Mouse (Mus musculus): Measurements from ENCODE around the gene Dlst. TPM values are rescaled to one million over a fixed set of nuclear protein-coding genes. Genes with fewer than 3 reads are reported as not detected.

Dlst gene
- polyA plus RNA-seq, 1 experiment, result 88.7 TPM

GRCm38 (mm10) chr12:85144821-85145220 is 34.2 kb downstream of the Dlst start:
- no peak for TF ChIP-seq CTCF (IDR thresholded peaks at IDR 0.05; ENCODE audit: insufficient read depth, low read length)
- no peak for TF ChIP-seq POLR2A (IDR thresholded peaks at IDR 0.05; ENCODE audit: borderline replicate concordance, extremely low read depth, low read depth, low read length)
- 95% methylated on average over 4 of the region's 4 CpGs for WGBS
- no peak for DNase-seq
- Histone ChIP-seq H3K4me3 (replicated peaks; ENCODE audit: extremely low read depth, low read depth, low read length) (no peak overlapping the region), H3K4me1 (ENCODE audit: control insufficient read depth, insufficient read depth, low read length) (no peaks in the 10 kb centered on the region)

GRCm38 (mm10) chr12:85145630-85146029 is 35.0 kb downstream of the Dlst start:
- H3K4me1 ChIP-seq (ENCODE audit: control insufficient read depth, insufficient read depth, low read length), result no peaks in the 10 kb centered on the region; the same call in 1 of the 2 replicates
- no peak for DNase-seq
- 68% methylated on average over 9 of the region's 9 CpGs for WGBS
- no peak for TF ChIP-seq POLR2A (IDR thresholded peaks at IDR 0.05; ENCODE audit: borderline replicate concordance, extremely low read depth, low read depth, low read length)
- H3K4me3 ChIP-seq (replicated peaks; ENCODE audit: extremely low read depth, low read depth, low read length), result no peak overlapping the region

GRCm38 (mm10) chr12:85146355-85146754 is 35.7 kb downstream of the Dlst start:
- 26% methylated on average over 9 of the region's 11 CpGs for WGBS
- DNase-seq, result no peak

GRCm38 (mm10) chr12:85146881-85147280 is 36.2 kb downstream of the Dlst start:
- Histone ChIP-seq H3K4me1 (ENCODE audit: control insufficient read depth, insufficient read depth, low read length) (peaks cover 4% of the 10 kb centered on the region; the same call in 1 of the 2 replicates), H3K4me3 (replicated peaks; ENCODE audit: extremely low read depth, low read depth, low read length) (no peak overlapping the region)
- WGBS, result 83% methylated on average over 9 of the region's 9 CpGs
- no peak for TF ChIP-seq POLR2A (IDR thresholded peaks at IDR 0.05; ENCODE audit: borderline replicate concordance, extremely low read depth, low read depth, low read length)
- TF ChIP-seq CTCF (IDR thresholded peaks at IDR 0.05; ENCODE audit: insufficient read depth, low read length), result no peak
- no peak for DNase-seq

More at GRCm38 (mm10) chr12:85146355-85146754, 35.7 kb downstream of the Dlst start:
- TF ChIP-seq CTCF (IDR thresholded peaks at IDR 0.05; ENCODE audit: insufficient read depth, low read length) (no peak), POLR2A (IDR thresholded peaks at IDR 0.05; ENCODE audit: borderline replicate concordance, extremely low read depth, low read depth, low read length) (no peak)
- Histone ChIP-seq H3K4me3 (replicated peaks; ENCODE audit: extremely low read depth, low read depth, low read length) (no peak overlapping the region), H3K4me1 (ENCODE audit: control insufficient read depth, insufficient read depth, low read length) (peaks cover 4% of the 10 kb centered on the region; the same call in 1 of the 2 replicates)

GRCm38 (mm10) chr12:85150321-85151001 is 39.8 kb downstream of the Dlst start:
- TF ChIP-seq POLR2A (IDR thresholded peaks at IDR 0.05; ENCODE audit: borderline replicate concordance, extremely low read depth, low read depth, low read length), result no peak
- no peak for TF ChIP-seq CTCF (IDR thresholded peaks at IDR 0.05; ENCODE audit: insufficient read depth, low read length)
- Histone ChIP-seq H3K4me3 (replicated peaks; ENCODE audit: extremely low read depth, low read depth, low read length) (peak overlapping the region; percentile 22), H3K4me1 (ENCODE audit: control insufficient read depth, insufficient read depth, low read length) (peaks cover 4% of the 10 kb centered on the region; the same call in 1 of the 2 replicates)
- no peak for DNase-seq
- WGBS, result 19% methylated on average over 20 of the region's 20 CpGs

- Histone ChIP-seq H3K4me1 (ENCODE audit: control insufficient read depth, insufficient read depth, low read length) (peaks cover 4% of the 10 kb centered on the region; the same call in 1 of the 2 replicates), H3K4me3 (replicated peaks; ENCODE audit: extremely low read depth, low read depth, low read length) (peak within 1 kb of the TSS; percentile 22)
- DNase-seq, result no peak
- 18% methylated on average over 28 of the region's 28 CpGs for WGBS
- TF ChIP-seq POLR2A (IDR thresholded peaks at IDR 0.05; ENCODE audit: borderline replicate concordance, extremely low read depth, low read depth, low read length), result no peak
- no peak for TF ChIP-seq CTCF (IDR thresholded peaks at IDR 0.05; ENCODE audit: insufficient read depth, low read length)
These were observed 40.6 kb downstream of the Dlst start, which contains the start of gene Rps6kl1 for GRCm38 (mm10) chr12:85151002-85151774. Rps6kl1 (minus strand) TSS chr12:85151264.

GRCm38 (mm10) chr12:85153011-85153410 is 42.4 kb downstream of the Dlst start:
- no peak for TF ChIP-seq CTCF (IDR thresholded peaks at IDR 0.05; ENCODE audit: insufficient read depth, low read length)
- no peak for TF ChIP-seq POLR2A (IDR thresholded peaks at IDR 0.05; ENCODE audit: borderline replicate concordance, extremely low read depth, low read depth, low read length)
- no peak for DNase-seq
- peaks cover 4% of the 10 kb centered on the region; the same call in 1 of the 2 replicates for H3K4me1 ChIP-seq (ENCODE audit: control insufficient read depth, insufficient read depth, low read length)
- 50% methylated on average over 3 of the region's 3 CpGs for WGBS
- no peak overlapping the region for H3K4me3 ChIP-seq (replicated peaks; ENCODE audit: extremely low read depth, low read depth, low read length)

- no peak for DNase-seq
These were observed 45.7 kb downstream of the Dlst start for GRCm38 (mm10) chr12:85156324-85156723.

GRCm38 (mm10) chr12:85157797-85158460 is 47.3 kb downstream of the Dlst start:
- DNase-seq, result no peak
- 75% methylated on average over 14 of the region's 14 CpGs for WGBS
- H3K4me3 ChIP-seq (replicated peaks; ENCODE audit: extremely low read depth, low read depth, low read length), result no peak overlapping the region
- no peak for TF ChIP-seq CTCF (IDR thresholded peaks at IDR 0.05; ENCODE audit: insufficient read depth, low read length)
- TF ChIP-seq POLR2A (IDR thresholded peaks at IDR 0.05; ENCODE audit: borderline replicate concordance, extremely low read depth, low read depth, low read length), result no peak
- no peaks in the 10 kb centered on the region for H3K4me1 ChIP-seq (ENCODE audit: control insufficient read depth, insufficient read depth, low read length)

More at GRCm38 (mm10) chr12:85156324-85156723, 45.7 kb downstream of the Dlst start:
- Histone ChIP-seq H3K4me3 (replicated peaks; ENCODE audit: extremely low read depth, low read depth, low read length) (no peak overlapping the region), H3K4me1 (ENCODE audit: control insufficient read depth, insufficient read depth, low read length) (no peaks in the 10 kb centered on the region)
- 23% methylated on average over 6 of the region's 6 CpGs for WGBS
- TF ChIP-seq CTCF (IDR thresholded peaks at IDR 0.05; ENCODE audit: insufficient read depth, low read length) (no peak), POLR2A (IDR thresholded peaks at IDR 0.05; ENCODE audit: borderline replicate concordance, extremely low read depth, low read depth, low read length) (no peak)
